Mouse (Mus musculus) kidney, postnatal 36 days (tissue): ENCODE measurements around the gene Syndig1.

ENCODE experiments used
- DNase-seq, 2 experiments: peaks; one replicate each; pipeline ENCODE4 v3.0.0; 2021 to 2022; ENCODE audit warnings: mixed read lengths in 2 of 2

Syndig1 gene

DNA sequence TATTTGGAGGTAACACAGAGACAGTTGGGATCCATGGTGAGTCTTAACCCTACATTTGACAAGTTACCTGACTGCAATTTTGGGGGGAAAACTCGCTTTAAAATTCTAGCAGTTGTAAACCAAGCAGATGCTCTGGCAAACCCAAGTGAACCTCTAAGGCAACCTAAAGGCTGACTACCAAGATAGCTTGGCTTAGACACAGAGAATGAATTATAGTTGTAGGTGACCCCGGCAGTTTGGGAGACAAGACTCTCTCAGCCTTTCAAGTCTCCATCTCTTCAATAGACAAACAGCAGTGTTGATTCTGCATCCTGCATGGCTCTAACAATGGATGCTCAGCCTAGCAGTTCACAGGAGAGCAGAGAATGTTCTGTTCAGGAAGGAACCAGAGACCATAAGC lies at the start of gene Syndig1:
Gene Syndig1, plus strand, starts transcription at position 301 of the 400 bp plus-strand sequence.
- DNase-seq = no peak

DNA sequence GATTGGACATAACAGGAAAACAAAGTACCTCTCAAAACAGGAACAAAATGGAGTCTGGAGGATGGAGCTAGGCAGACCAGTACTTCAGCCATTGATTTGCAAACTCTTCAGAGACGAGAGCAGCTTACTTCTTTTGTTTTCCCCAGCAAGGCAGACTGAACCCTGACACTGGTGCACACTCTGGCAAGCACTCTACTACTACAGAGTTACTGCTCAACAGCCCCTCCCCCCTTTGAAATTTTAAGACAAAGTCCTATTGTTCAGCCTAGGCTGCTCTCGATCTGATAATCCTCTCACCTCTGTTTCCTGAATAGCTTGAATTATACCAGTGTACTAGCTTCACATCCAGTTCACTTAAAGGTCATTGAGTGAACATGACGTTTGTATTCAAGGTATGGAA lies 30.4 kb upstream of the Syndig1 start:
- DNase-seq = no peak

DNA sequence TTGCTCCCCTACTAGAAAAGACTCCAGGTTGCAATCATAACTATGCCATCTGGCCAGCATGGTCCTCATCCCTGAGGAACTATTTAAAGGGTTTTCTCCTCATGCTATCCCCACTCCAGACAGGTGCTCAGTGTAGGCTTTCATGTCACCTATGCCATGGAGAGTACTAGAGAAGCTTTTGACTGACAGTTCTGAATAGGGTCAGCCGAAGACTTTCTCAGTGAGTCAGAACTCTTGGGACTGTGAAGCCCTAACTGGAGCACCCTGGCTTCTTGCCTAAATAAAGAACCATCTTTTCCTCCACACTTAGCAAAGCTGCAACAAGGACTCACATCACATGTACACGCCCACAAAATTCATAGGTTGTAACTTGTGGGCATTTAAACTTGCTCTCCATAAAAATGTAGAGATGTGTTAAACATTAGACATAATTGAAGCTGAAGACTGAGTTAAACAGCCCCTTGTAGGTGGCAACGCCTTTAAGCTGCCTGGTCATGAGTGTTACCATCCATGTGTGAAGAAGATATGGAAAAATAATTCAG lies 24.3 kb upstream of the Syndig1 start:
- no peak for DNase-seq

DNA sequence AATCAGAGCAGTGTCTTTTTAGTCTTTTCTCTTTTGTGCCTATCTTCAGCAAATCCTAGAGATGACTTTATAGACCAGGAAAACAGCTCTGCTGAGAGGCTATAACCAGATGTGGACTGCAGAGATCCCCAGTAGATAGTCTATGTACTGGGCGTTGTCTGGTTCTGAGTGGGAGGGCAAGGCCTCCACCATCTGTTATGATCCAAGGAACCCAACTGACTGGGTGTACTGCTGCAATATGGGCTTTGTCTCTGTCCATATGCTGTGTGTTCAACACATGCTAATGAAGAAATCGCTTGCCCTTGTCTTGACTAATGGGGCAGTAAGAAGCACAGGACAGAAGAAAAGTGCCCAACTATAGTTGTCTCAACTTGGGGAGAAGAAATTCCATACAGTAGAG lies 23.8 kb upstream of the Syndig1 start:
- DNase-seq = no peak

DNA sequence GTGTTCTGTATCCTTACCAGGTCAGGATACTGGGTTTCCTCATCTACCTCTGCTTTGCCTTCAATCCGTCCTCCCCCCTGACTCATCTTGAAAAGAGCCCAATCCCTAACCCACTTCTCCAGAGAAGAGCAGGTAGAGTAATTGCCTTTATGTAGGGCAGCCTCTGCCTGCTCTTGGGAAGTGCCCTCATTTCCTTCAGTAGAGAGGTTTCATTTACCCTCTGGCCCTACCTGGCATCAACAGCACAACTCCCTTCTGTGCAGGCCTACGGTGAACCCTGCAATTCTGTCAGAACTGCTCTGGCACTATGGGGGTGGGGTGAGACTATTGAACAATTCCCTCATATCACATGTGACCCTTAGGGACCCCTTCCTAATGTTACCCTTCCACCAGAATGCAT lies 16.1 kb upstream of the Syndig1 start:
- no peak for DNase-seq

DNA sequence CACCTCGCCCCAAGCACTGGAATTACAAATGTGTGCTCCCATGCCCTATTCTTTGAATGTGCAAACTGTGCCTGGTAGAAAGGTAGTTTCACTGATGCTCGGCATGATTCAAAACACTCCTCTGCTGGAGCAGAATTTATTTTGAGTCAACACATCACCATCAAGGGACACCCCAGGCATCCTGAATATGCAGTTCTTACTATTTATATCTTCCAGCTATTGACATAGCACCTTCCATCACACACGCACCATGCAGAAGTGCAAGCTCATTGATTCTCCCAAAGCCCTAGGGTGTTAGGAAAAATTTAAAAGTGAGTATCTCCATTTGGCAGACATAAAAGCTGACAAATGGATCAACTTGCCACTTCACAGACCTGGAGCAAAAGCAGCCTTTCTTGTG lies 10.6 kb upstream of the Syndig1 start:
- DNase-seq = no peak

DNA sequence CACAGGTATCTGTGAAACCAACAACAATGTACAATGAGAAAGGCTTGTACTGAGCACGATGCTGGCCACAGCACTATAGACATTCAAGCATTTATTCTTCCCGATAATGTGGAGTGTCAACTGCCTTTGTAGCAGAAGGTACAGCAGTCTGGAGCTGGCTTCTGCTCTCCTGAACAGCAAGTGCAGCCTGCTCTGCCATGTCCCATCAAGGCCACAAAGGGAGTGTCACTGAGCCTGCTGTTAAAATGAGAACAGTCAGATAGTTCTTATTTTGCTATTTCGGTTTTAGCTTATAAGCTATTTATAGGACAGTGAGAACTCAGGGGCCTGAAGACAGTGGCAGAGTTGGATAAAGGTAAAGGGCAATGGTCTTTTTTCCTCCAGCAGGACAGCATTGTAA lies 9.3 kb upstream of the Syndig1 start:
- no peak for DNase-seq

DNA sequence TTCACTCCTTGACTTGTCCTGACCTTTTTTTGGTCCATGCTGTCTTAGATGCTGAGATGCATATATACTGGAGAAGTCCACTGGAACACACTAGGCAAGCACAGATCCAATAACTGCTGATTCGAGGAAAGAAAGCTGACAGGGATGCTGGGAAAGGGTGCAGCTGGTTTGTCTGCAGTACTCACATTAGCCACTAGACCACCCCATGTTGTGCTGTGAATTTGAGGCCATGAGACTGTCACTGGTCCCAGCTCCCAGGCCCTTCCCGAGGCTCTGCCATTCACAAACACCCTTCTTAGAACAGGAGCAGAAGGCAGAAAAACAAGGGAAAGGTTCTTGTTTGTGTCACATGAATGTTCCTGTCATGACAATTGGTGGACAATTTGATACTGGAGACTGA lies 8.8 kb upstream of the Syndig1 start:
- no peak for DNase-seq

DNA sequence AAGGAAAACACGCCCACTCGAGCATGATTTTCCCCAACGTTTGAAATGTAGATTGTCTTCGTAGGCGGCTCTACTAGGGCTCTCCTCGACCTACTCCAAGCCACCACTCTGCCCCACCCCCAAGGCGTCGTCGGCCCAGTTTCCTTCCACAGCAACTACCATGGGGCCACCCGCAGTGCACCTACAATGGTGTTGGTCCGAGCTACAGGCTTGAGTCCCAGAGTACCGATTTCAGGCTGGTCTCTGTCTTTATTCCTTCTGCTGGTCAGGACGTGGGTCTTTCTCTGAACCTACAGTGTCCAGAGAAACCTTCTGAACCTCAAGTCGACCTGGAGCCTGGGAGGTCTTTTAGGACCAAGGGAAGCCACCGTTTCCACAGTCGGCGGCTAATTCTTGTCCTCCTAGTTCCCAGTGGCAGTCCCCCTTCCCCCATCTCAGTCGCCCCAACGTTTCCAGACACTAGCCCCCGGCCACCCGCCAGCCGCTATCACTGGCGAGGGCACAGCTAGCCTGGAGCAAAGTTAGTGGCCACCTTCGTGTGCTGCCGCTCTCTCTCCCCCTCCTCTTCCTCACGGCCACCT lies 1.0 kb downstream of the Syndig1 start:
- DNase-seq = no peak

DNA sequence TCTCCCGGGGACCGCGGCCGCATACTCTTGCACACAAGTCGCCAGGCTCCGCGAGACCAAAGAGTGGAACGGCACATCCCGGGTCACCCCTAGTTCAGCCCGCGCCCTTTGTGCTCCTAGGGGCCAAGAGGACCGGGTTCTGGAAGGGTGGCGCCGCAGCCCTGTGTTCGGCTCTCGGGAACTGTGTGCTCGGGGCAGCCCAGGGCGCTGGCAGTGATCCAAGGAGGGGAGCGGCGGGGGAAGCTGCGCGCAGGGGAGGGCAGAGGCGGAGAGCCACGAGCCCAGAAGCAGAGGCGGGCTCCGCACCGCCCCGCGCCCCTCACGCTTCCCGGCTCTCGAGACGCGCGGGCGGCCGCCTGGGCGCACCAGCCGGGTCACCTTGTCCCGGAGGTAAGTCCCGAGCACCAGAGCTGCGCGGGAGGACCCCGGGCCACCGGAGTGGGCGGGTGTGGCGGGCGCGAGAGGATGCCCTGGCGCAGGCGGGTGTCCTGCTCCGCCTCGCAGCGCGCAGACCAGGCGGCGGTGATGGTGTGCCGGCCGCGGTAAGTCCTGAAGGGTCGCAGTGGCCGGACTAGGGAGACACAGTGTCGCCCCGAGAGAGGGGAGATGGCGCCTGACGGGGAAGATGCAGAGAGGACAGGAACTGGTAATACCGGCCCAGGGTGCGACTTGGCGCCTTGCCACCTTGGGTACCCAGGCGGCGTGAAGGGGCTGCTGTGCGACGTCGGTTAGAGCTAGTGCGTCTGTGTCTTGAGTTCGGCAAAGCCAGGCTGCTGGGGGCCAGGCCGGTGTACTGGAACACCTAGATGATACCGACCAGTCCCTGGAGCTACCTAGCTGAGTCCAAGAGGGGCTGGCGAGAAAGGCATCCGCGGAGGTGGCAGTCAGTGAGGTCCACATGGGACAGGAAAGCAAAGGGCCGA lies 1.8 kb downstream of the Syndig1 start, which contains the start of gene C530025M09Rik:
Gene C530025M09Rik, minus strand, starts transcription at position 678 of the 923 bp plus-strand sequence.
- peak; percentile 1 to 5 for DNase-seq

DNA sequence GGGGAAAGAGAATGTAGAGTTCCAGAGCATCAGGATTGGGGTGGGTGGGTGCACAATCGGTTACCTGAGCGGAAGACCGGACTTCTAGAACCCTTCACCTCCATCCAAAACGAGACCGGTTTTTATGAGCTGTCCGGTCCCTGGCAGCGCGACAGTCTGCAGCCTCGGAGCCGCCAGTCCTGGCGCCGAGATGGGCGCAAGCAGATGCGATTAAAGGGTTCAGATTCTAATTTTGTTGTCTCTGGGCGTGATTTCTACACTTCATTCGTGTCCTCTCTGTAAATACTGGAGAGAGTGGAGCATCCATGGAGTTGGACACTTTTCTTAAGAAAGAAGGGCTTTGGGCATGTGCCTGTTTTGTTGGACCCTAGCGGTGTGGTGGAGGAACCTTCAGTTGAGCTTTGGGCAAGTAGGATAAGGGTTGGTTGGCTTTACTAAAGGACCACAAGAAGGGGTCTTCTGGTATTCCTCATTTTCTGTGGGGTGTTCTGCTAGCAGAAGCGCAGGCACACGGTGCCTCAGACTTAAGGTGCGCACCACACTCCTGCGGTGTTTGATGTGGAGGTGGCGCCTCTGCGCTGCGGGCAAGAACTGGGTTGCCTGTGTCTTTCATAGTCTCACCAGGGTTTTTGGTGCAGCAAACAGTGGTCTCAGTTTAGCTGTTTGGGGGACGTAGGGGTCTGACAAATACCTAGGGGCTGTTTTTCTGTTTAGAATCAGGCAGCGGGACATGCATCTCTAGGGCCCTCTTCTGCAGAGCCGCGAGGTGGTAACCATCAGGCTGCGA lies 2.6 kb downstream of the Syndig1 start:
- DNase-seq = no peak

DNA sequence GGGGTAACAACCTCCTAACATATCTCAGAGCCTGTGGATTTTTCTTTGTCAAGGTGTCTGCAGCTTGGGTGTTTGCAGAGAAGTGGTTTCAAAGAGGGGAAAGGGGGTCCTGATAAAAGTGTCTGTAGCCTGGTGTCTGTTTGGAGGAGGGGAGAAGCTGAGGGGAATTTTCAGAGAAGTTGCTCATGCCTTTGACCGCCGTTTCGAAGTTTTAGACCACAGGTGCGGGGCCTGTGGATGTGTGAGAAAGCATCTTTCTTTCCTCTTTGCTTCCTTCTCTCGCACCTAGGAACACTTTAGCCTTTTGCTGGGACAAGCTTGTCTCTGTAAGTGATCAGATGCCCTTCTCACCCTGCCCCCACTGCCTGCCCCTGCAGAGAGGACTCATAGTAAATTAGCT lies 3.3 kb downstream of the Syndig1 start:
- DNase-seq = no peak

DNA sequence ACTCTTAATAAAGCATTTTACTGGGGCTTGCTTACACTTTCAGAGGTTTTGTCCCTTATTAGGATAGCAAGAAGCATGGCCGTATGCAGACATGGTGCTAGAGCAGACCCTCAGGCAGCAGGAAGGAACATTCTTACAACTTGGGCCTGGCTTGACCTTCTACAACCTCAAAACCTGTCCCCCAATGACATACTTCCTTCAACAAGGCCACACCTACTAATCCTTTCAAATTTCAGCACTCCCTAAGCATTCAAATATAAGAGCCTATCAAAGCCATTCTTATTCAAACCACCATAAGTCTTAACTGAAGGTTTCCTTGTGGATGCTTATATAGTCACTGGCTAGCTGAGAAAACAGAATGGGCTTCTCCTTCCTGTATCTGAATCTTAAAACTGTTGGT lies 6.1 kb downstream of the Syndig1 start:
- no peak for DNase-seq

DNA sequence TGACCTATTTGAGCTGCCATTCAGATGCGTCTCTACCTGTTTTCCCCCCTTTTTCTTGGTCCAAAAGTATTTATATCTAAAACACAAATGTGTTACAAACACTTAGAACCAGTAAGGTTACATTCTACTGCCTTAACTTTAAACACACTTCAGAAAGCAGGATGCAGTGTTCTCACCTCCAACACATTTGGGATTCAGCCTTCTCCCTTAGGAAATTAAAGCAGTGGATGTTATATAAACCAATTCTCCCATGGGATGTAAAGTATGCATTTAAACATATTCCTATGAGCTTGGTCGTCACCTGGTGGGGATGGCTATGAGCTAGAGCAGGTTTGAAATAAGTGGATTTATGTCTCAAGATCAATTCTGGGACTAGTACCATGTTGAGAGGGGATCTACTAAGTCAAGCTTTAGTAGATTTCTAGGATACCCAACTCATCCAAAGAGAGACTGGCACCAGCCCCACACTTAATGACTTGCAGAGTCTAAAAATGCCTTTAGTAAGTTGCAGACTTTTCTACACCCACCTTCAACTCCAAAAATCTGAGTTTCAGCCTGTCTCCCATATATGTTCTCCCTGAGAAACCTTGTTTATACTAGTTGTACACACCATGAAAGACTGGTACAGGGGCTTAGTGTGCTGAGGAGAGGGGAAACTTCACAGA lies 7.6 kb downstream of the Syndig1 start:
- DNase-seq = no peak

DNA sequence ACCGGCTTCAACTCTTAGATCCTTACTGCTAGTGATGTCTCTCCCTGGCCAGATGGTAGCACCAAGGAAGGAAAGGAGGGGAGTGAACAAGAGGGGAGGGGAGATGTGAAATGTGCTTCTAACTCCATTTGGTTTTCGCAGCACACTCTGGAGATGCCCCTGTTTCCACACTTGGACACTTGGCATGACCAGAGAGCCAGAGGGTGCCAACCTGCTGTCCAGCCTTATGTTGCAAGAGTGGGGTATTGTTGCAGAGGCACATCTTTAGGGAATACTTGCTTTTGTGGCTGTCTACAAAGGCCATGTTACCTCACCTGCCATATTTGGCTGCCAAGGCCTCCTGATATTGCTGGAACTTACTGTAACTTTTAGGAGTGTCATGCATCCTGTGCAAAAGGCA lies 10.7 kb downstream of the Syndig1 start:
- DNase-seq = no peak

DNA sequence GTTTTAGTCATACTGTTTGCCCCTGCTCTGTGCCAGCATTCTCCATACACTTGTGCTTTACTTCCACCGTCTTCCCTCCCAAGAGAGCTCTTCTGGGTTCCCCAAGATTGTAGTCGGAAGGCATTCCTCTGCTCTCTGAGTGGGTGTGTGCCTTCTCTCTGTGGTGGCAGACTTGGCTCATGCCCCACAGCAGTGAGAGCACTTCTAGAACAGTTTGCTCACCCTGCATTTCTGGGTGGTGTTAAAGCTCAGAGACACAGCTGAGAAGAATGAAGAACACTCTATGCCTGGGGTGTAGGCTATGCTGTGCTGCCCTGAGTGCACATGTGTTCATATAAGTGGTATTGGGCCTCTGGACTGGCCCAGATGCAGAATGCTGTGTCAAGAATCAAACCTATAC lies 15.6 kb downstream of the Syndig1 start:
- no peak for DNase-seq

DNA sequence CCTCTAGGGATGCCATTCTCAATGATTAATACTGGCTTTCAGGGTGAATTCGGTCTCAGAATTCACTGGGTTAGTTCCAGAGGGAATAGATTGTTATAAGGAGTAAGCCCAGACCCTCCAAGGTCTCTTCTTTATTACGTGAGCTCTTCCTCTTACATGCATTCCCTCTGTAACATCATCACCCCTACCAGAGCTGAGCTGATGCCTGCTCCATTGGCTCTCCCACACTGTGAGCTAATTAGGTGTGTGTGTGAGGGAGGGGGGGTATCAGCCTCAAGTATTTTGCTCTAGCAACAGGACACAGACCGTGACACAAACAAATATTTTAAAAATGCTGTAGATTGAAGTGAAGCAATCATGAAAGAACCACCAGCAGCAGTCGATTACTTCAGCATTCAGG lies 19.8 kb downstream of the Syndig1 start:
- no peak for DNase-seq

DNA sequence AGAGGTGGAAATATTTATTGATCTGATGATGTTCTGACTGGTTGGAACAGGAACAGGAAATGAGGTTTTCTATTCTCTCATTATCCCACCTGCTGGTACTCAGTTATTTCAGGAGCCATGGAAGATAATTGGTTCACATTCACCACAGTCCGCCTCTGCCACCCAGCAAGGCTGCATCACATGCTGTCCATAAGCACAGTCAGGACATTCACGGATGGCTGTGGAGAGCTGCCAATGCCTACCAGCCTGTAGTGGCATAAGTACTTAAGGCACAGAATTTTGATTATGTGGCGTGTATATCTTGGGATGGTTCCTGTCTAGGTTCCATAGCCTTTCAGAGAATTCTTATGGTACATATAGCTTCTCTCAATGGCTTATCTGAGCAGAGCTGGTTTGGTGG lies 32.0 kb downstream of the Syndig1 start:
- DNase-seq = no peak

DNA sequence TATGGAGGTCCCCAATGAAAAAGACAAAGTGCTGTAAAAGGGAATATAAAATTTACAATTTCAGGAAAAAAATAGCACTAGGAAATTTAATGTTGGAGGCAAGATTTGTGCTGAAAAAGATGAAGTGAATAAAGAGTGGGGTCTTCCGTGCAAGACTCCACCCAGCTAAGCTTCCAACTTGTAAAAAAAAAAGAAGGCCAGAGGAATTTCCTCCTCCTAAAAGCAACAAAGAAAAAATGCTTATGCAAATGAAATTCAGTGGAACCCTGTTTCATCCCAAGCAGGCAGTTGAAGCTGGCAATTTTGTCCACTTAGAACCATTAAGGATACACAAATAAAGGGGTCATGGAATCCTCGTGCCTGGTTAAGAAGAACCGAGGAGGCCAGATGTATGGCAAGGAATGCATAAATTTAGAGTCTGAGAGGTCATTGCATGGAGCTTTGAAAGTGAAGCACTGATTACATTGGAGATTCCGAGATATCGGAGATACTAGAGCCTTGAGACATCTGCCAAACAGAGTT lies 37.0 kb downstream of the Syndig1 start:
- no peak for DNase-seq

DNA sequence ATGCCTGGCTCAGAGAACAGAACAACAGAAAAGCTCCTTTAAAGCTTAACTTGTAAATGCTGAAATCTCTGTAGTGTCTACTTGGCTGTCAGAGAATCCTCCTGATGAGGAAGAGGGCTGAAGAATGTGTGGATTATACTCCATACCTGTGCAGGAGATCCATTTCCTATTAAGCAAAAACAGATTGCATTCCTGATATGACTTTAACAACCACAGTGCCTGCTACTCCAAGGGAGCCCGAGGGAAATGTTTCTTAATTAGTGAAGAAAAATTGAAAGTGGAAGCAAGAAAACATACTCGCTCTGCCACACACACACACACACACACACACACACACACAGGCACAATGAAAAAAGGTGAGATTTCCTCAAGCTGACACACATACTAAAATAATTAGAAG lies 41.5 kb downstream of the Syndig1 start:
- DNase-seq = no peak

DNA sequence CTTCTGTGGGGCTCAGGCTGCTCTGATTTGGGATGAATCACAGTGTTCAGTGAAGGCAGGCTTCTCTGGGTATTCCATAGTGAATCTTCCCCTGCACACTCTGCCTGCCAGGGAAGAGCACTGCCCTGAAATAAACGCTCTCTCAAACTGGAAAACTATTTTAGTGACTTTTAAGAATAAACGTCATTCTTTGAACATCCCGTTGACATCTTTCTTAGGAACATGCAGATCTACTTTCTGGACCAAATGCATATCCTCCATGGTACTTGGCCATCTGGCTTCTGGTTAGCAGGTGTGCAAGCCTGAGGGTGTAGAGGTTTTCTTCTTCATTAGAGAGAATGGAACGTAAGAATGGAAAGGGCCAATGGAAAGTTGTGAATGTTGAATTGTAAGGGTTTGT lies 43.5 kb downstream of the Syndig1 start:
- no peak for DNase-seq

DNA sequence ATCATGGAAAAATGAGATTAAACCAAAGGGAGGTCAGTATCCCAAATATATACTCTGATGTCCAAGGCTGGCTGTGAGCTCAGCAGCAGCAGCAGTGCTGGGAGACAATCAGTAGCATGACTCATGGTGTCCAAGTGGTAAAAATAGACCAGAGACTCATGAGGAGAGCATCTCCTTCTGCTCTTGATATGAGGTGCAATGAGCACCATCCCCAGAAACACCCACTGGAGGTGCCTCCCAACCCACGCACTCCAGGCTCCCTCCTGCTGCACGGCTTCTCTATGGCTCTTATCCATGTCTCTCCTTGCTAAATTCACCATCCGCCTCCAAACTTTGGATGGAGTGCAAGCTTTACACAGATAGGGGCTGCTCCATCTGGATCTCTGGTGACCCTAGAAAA lies 44.3 kb downstream of the Syndig1 start:
- no peak for DNase-seq

DNA sequence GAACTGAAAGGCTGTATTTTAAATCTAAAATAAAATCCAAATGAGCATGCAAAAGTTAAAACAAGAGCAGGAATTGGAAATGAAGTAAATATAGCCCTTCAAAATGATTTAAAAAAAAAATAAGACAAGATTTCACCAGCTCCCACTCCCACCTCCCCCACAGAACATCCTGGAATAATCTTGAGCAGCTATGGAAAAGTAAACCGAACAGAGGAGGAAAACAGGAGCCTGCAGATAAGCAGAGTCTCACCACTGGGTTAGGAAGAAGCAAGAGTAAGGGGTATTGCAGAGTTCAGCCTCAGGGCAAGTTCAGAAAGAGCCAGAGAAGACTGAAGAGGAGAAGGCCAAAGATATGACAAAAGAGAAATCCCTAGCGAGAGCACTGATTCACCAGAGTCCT lies 48.9 kb downstream of the Syndig1 start:
- no peak for DNase-seq
